Mouse (Mus musculus) WW6 (cell line): ENCODE results near the gene Sec24b.

Experiments
- DNase-seq: peaks from one replicate; pipeline ENCODE4 v3.0.0-alpha.2; 2013; ENCODE audit warnings: low read depth, low spot score

Sec24b gene

DNA sequence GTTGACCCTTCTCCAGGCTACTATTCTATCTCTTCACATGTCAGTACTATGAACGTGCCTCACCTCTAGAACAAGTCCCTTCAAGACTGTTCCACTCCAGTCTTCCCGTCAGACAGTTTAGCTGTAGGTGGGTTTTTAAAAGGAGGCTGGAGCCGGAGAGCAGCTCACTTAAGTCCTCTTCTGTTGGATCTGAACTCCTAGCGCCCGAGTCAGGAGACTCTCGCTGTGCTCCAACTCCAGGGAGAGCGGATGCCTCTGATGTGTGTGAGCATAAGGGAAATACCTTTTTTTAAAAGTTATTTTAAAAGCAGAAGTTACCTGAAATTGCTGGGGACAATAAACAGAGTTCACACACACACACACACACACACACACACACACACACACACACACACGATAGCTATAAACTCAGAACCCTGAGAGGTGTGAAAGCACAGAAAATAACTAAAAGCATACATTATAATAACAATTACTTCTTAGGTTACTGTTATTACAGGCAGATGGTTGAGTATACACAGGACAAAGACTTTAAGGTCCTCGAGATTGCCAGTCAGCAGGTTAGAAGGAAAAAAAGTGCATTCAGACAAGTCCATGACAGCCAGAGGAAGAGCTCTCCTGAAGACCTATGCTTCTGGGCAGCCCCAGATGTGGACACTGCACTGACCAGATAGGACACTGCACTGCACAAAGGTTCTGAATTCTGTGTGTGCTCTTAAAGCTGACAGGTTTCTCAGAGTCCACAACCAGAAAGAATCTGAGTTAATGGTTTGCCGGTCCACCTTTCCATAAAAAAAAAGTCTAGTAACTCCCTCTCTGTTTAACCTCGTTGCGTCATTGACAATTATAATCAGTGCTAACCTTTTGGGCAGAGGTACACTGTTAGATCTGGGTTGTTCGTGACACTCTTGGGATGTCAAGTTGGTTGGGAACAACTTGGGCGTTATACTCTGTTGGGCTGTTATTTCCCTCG is 5.7 kb downstream of the Sec24b start:
- DNase-seq = no peak

GRCm38 (mm10) chr3:130054587-130054986 is 6.8 kb downstream of the Sec24b start:
- DNase-seq = no peak

DNA sequence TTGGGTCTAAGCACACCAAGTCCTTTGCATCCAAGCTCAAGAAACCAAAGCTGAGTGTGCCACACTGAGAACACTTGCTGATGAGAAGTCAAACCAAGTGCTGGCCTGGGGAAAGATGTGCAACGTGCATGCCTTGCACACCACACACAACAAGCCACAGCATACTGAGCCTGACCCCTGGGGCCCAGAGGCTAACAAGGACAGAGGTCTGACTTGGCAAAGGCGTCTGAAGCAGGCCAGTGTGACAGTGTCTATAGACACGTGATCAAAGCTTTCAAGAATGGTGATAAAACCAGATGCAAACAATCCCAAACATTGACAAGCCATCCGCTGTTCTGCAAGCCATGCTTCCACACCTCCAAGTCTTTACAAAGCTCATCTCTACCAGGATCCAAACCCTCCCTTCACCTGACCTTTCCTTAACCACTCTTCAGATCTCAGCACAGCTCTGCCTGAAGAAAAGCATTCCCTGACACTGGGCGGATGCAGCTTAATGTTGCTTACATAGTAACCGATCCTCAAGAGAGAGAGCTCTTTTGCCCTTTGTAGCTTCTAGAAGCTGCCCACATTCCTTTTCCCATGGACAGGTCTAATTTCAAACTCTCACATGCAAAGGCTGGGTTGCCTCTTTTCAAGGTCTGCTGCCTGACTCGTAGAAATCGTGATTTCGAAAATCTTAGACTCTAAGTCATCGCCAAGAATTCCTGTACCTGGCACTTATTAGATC is 7.8 kb downstream of the Sec24b start:
- no peak for DNase-seq

- DNase-seq = no peak
Observed at GRCm38 (mm10) chr3:130052541-130053298, 8.6 kb downstream of the Sec24b start.

- no peak for DNase-seq
Observed at GRCm38 (mm10) chr3:130052116-130052515, 9.2 kb downstream of the Sec24b start.

DNA sequence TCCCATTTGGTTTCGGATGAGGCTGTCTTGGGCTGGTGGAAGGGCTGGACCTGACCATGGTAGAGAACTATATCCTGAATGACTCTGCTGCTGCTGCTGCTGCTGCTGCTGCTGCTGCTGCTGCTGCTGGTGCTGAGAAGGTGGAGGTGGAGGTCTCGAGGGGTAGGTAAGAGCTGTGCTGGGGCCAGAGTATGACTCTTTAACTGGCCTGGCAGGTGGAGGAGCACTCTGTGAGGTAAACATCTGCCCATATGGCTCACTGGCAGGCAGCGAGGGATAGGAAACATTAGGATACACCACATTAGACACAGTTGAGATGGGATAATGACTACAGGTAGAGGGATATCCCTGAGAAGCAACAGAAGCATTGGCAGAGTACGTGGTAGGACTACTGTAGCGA is 20.6 kb downstream of the Sec24b start:
- no peak for DNase-seq

- DNase-seq = no peak
Observed at GRCm38 (mm10) chr3:130040017-130040416, 21.3 kb downstream of the Sec24b start.

GRCm38 (mm10) chr3:130028741-130029140 is 32.6 kb downstream of the Sec24b start:
- no peak for DNase-seq

GRCm38 (mm10) chr3:130026181-130026580 is 35.2 kb downstream of the Sec24b start:
- DNase-seq = no peak

DNA sequence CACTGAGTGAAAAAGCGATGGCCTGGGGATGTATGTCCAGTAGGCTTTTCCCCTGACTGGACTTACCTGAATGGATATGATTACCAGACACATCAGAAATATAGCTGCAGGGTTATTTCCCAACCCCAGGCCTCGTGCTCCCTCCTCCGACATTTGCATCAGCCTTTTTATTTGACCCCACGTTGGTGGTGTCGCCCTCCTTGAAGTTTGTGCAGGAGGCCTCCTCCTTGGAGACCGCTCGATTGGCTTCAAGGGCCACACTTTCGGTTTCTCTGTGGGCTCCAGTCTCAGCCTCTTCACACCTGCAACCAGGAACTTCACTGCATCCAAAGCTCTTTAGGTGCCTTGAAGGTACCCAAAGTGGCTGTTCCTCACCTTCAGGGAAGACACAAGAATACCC is 35.8 kb downstream of the Sec24b start:
- no peak for DNase-seq

GRCm38 (mm10) chr3:130012943-130013342 is 48.4 kb downstream of the Sec24b start:
- no peak for DNase-seq

DNA sequence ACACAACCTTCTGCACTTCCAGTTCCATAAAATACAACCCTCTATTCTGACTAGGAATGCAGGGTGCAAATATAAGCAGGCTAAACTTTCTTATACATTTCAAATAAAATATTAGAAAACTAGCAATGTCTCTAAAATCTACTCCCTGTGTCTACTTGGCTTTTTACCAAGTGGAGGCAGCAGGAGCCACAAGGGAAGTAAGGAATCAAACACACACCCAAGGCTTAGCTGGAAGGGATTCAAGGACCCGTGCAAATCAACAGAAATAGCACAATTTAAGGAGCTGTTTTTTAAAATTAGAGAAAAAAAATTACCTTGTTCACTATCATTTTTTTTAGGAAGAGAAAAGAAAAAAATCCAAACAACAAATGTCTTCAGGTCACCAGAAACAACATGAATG is 50.1 kb downstream of the Sec24b start:
- no peak for DNase-seq

DNA sequence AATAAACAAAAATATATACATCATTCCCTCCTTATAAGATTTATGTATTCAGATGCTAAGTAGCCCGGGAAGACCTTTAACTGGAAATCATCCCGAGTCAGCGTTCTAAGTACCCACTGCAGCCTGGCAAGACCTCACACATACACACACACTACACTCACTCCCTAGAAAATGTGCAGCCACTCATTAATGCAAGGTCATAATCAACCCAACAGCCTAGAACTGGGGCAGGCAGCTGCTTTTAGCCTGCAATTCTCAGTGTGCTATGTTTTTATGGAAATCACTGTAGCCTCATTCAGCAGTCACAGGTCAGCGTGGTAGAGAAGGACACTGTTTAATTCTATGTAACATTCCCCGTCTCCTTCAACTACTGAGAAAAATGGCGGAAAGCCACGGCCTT is 55.2 kb downstream of the Sec24b start:
- no peak for DNase-seq

DNA sequence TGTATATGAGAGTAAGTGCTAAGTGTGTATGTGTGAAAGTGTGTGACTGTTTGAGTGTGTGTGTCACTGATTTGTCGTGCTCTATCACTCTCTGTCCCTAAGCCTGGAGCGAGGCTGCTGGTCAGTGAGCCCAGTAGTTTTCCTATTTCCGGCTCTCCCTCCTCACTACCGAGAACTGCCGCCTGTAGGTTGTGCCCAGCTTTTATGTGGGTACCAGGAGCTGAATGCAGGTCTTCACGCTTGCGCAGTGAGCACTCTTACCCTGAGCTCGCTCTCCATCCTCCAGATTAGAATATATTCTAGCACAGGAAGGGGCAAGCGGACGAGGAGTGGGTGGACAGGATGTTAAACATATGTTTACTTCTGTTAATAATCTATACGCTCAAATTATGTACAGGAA is 60.4 kb downstream of the Sec24b start:
- DNase-seq = no peak

DNA sequence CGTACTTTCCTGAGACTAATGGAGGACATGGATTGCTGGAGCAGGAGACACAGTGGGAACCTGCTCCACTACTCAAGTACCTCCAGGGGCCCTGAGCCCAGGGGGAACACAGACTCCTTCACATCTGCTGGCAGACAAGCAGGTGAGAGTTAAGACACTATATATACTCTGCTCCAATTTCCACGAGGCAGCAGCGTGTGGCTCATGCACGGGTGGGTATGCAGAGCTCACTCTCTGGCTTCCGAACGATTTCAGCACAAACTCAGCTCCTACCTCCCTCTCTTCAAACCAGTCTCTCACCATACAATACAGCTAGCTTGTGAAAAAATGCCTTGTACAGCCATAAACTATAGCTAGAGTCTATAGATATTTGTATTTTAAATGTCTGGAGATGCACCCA is 62.8 kb downstream of the Sec24b start:
- no peak for DNase-seq

DNA sequence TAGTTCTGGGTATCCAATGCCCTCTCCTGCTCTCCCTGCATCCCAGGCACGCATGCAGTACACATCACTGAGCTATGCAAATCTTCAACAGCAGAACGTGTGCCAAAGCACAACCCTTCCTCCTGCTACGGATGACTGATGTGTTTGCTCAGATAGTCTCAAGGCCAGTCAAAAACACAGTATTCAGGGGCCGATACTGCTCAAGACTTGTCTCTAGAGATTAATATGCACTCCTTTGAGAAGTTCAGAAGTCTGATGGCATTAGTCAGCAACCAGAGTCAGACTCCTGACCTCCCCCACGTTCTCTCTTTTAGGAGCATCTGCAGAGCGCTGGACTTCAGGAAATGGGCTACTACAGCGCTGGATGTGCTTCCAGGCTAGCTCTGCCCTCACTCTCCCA is 63.4 kb downstream of the Sec24b start:
- DNase-seq = no peak

- DNase-seq = no peak
Observed at GRCm38 (mm10) chr3:129997324-129997723, 64.0 kb downstream of the Sec24b start.

GRCm38 (mm10) chr3:129987297-129987696 is 74.1 kb downstream of the Sec24b start:
- no peak for DNase-seq

DNA sequence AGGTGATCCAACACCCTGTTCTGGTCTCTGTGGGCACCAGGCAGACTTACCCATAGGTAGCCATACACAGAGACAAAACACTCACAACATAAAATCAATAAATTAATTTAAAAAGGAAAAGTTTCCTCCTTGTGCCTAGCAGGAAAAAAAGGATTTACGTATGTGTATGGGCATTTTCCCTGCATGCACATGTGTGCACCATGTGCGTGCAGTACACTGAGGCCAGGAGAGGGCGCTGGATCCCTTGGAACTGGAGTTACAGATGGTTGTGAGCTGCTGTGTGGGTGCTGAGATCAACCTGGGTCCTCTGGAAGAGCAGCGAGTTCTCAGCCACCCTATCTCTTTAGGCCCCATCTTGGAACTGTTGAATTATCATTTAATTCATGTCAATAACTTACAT is 76.0 kb downstream of the Sec24b start:
- no peak for DNase-seq

DNA sequence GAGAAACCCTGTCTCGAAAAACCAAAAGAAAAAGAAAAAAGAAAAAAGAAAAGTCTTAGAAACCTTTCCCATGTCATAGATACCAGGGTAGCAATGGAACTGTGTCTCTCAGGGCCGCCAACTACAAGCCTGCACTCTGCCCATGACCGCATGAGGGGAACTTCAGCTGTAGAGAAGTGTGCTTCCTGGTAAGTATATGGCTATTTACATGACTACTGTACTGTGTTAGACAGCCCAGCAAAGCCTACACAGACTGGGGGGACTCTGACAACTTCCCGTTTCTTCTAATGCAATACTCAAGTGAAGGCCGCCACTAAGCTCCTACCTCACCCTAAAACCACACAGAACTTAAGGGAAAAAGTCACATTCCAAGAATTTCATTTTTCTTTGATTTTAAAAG is 76.6 kb downstream of the Sec24b start:
- no peak for DNase-seq

- no peak for DNase-seq
Observed at GRCm38 (mm10) chr3:129982271-129982670, 79.1 kb downstream of the Sec24b start.

DNA sequence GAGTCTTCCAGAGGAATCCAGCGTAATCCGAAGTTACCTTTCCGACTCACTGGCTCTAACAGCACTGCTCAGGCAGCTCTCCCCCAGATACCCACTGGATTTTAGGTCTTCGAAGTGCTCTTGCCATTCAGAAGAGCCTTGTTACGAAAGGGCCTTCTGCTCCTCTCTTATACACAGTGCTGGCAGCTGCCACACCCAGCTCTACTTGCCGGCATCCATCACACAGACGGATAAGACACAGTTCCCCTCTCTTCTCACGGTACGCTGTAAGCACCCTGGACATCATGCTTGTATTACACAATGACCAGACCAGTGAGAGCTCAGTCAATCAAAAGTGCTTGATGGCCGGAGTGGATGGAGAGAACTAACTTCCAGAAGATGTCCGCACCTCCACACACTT is 79.6 kb downstream of the Sec24b start:
- DNase-seq = no peak
